Mouse (Mus musculus): ENCODE measurements around the gene AC129217.1. TPM values are rescaled to one million over a fixed set of nuclear protein-coding genes. Genes with fewer than 3 reads are reported as not detected.

The AC129217.1 gene
- 0.76 TPM in 1 of 2 replicates, not detected in the other for total RNA-seq (2015)
- not detected in 2 replicates for total RNA-seq (2017)

GRCm38 (mm10) chr19:8829660-8830059 lies at the start of gene AC129217.1:
Gene AC129217.1 (plus strand): TSS chr19:8829773.
- ATAC-seq (replicated peaks; ENCODE audit: poor library complexity): peak; percentile 94

DNA sequence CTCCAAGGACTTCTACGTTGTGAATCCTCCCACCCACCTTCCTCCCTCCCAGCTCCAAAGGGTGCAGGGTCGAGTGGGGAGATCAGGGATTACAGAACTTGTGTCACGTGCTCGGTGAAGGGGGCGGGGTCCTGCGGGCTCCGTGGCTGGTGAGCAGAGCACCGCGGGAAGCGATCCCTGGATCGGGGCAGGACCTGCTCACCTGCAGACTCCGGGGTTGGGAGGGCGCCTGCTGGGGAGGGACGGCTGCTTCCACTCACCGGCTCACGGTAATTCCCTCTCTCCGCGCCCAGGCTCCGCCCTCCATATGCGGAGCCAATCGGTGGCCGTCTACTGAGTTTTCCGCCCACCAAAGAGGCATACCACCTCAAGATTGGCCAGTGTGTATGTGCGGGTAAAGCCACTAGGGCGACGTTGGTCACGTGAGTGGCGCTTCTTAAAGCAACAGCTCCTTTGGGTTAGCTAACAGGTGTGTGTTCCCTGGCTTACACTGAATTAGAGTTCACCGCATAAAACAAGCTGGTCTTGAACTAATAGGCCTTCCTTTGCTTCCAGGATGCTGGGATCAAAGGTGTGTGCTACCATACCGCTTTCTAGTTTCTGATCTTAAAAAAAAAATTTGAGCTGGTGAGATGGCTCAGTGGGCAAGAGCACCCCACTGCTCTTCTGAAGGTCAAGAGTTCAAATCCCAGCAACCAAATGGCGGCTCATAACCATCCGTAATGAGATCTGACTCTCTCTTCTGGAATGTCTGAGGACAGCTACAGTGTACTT lies 43.4 kb upstream of the AC129217.1 start, which contains the start of gene Taf6l:
Gene Taf6l, minus strand, starts transcription at position 410 of the 774 bp plus-strand sequence.
- peak; percentile 99 for ATAC-seq (replicated peaks; ENCODE audit: poor library complexity)

- no peak for ATAC-seq (replicated peaks; ENCODE audit: poor library complexity)
These were observed 41.1 kb upstream of the AC129217.1 start for GRCm38 (mm10) chr19:8788521-8788920.

DNA sequence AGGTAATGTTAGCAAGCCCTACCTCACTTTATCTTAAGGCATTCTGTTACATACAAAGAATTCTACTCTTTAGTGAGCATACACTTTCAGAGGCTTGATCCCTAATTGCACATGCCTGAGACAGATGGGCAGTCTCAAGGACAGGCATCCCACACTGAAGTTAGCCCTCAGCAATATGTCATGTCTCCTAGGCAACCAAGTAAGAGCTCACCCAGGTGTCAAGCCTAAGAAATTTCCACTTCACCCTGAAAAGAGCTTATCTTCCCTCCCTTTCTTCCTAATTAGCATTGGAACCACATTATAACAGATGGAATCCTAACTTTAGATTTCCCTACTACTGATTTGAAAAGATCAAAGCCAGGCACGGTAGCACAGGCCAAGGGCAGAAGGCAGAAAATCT lies 40.4 kb upstream of the AC129217.1 start:
- no peak for ATAC-seq (replicated peaks; ENCODE audit: poor library complexity)

DNA sequence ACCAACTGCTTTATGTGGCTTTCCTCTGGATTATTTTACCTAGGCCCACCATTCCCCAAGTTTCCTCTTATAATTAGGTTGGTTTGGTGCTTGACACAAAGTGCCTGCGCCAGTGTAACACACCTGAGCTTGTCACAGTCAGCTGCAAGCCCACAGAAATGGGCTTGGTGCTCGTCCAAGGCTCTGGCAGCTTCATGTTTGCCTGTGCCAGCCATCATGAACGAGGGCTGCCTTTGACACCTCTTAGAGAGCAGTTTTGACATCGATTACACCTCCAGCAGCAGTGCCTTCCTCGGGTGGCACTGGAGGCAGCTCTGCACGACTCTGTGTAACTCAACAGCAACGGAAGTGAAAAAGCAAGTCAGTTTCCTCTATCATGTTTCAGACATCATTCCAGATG lies 39.4 kb upstream of the AC129217.1 start:
- ATAC-seq (replicated peaks; ENCODE audit: poor library complexity): no peak

DNA sequence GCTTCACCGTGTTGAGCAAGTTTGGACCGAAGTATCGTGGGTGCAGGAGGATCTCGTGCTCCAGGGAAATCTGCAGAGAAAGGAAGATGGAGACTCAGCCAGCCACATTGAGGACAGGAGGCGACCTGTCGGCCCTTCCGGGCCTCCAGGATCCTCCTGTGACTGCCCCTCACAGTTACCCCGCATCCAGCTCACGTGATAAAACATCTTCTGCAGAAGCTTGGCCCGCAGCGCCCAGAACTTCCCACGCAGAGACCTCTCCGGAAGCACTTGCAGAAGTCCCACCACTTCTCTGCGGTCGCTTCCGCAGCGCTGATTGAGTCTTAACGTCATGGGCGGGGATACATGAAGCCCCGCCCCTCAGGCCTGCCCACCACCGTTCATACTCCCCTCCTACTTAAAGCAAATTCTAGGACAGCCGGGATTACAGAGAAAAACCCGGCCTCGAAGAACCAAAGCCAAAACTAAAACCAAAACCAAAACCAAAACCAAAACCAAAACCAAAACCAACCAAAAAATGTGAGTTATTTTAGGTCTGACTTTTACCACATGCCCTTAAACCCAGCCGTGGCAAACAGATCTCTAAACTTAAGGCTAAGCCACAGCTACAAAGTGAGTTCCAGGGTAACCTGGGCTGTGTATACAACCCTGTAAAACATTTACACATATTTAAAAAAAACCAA lies 31.2 kb upstream of the AC129217.1 start, which contains the start of gene Polr2g:
Gene Polr2g, minus strand, starts transcription at position 314 of the 683 bp plus-strand sequence.
- peak; percentile 73 for ATAC-seq (replicated peaks; ENCODE audit: poor library complexity)

DNA sequence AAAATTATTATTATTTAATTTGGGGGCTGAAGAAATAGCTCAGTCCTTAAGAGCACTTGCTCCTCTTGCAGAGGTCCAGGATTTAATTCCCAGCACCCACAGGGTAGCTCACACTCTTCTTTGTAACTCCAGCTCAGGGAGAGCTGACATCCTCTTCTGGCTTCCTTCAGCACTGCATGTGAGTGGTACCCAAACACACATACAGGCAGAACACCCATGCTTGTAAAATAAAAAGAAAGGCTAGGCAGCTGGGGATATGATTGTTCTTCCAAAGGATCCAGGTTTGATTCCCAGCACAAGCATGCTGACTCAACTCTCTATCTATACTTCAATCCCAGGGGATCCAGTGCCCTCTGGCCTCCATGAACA lies 30.6 kb upstream of the AC129217.1 start:
- no peak for ATAC-seq (replicated peaks; ENCODE audit: poor library complexity)

GRCm38 (mm10) chr19:8802130-8802821 lies 27.3 kb upstream of the AC129217.1 start, which contains the start of gene Zbtb3:
Gene Zbtb3 (plus strand): TSS chr19:8802555.
- ATAC-seq (replicated peaks; ENCODE audit: poor library complexity): peak; percentile 87

GRCm38 (mm10) chr19:8803204-8803780 lies 26.3 kb upstream of the AC129217.1 start:
- ATAC-seq (replicated peaks; ENCODE audit: poor library complexity): no peak

GRCm38 (mm10) chr19:8803879-8804660 lies 25.5 kb upstream of the AC129217.1 start:
- ATAC-seq (replicated peaks; ENCODE audit: poor library complexity): 0 out of 2 replicates have a peak, but pooled peaks have one; percentile 20

DNA sequence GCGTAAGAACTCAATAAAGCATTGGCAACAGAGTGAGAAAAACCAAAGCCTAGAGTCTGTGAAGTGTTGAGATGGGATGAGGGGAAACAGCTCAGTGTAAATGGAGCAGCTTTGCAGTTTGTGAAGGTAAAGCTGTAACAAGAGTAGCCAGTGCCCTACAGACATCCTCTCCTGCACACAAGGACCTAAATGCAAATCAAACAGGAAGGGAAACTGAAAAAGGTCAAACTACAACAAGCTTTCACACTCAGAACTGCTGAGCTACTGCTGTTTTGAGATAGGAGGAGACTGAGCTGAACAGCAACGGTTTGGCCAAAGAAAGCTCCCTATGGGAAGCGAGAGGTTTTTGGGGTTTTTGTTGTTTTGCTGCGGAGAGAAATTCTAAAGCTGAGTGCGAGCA lies 22.8 kb upstream of the AC129217.1 start:
- ATAC-seq (replicated peaks; ENCODE audit: poor library complexity): no peak

GRCm38 (mm10) chr19:8815812-8816211 lies 13.8 kb upstream of the AC129217.1 start:
- ATAC-seq (replicated peaks; ENCODE audit: poor library complexity): no peak

DNA sequence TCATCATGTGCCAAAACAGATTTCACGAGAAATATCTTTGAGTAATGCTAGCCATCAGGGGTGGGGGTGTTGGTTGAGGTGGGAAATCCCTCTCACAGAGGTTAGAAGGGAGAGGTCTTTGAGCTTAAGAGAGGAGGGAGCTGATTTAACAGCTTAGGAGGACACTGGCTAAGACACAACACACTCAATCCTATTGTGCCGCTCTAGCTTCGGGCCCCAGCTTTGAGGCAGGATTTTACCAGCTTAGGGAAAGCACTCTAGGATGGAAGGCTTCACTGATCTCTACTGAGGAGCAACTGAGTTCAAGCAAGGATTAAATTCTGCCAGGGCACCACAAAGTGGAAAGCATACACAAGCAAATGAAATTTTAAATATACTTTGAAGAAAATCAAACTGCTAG lies 12.6 kb upstream of the AC129217.1 start:
- ATAC-seq (replicated peaks; ENCODE audit: poor library complexity): no peak

DNA sequence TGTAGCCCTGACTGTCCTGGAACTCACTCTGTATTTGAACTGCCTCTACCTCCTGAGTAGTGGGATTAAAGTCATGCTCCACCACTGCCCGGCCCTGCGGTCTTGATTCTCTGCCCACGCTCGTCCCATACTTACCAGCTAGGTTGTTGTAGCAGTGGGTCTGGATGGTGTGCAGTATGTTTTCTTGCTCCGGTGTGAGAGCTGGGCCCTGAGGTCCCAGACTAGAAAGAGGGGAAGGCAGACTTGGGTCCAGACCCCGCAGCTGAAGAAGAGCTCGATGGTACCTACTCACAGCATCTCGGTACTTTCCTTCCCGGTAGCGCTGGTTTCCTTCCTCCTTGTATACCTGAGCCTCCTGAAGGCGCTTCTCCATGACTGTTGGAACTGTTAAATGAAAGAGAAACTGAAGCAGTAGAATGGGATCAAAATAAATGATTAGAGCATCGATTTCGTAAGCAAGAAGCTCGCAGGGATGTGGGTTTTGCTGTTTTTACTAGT lies 11.2 kb upstream of the AC129217.1 start:
- no peak for ATAC-seq (replicated peaks; ENCODE audit: poor library complexity)

- peak; percentile 75 for ATAC-seq (replicated peaks; ENCODE audit: poor library complexity)
These were observed 10.6 kb upstream of the AC129217.1 start, which contains the start of gene Ttc9c for GRCm38 (mm10) chr19:8818801-8819595. Gene Ttc9c (minus strand): TSS chr19:8819333.

DNA sequence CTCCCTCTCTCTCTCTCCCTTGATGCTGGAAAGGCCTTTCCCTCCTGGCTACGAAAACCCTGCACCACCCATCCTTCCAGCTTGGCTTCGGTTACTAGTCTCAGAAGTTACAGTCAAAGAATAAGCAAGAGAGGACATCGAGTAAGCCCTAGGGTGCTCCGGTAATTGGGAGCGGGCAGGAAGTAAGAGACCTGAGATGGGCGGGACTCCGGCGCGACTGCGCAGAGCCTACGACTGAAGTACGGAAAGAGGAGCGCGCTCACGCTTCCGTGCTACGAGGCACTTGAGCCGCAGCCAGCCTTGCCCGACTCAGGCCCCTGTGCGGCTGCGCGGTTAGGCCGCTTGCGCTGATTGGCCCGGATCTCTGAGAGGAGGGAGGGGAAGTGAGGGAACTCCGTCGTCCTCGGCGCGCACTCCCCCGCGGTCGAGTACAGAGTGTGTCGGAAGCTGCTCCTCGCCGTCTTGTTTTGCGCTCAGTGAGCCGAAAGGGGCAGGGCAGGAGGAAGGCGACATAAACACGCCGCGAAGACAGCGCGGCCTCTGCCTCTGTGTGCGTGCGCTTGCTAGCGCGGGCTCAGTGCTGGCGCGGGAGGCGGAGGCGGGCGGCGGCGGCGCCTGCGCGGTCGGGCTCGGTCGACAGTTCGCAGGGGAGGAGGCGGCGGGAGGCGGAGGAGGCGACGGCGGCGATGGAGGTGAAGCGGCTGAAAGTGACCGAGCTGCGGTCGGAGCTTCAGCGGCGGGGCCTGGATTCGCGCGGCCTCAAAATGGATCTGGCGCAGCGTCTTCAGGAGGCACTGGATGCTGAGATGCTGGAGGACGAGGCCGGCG lies 9.8 kb upstream of the AC129217.1 start, which contains the start of gene Hnrnpul2:
Gene Hnrnpul2, plus strand, starts transcription at position 415 of the 828 bp plus-strand sequence.
- ATAC-seq (replicated peaks; ENCODE audit: poor library complexity): peak; percentile 81

DNA sequence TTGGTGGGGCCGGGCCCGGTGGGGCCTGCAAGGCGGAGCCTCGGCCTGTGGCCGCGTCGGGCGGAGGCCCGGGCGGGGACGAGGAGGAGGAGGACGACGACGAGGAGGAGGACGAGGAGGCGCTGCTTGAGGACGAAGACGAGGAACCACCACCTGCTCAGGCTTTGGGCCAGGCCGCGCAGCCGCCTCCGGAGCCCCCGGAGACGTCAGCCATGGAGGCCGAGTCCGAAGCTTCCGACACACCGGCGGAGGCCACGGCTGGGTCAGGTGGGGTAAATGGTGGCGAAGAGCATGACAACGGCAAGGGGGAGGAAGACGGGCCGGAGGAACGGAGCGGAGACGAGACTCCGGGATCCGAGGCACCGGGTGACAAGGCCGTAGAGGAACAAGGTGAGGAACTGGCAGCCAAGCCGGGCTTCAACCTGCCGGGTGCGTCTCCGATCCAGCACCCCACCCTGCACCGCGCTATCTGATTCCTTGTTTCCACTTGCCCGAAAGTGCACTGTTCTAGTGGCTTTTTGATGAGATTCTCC lies 9.1 kb upstream of the AC129217.1 start:
- ATAC-seq (replicated peaks; ENCODE audit: poor library complexity): no peak

DNA sequence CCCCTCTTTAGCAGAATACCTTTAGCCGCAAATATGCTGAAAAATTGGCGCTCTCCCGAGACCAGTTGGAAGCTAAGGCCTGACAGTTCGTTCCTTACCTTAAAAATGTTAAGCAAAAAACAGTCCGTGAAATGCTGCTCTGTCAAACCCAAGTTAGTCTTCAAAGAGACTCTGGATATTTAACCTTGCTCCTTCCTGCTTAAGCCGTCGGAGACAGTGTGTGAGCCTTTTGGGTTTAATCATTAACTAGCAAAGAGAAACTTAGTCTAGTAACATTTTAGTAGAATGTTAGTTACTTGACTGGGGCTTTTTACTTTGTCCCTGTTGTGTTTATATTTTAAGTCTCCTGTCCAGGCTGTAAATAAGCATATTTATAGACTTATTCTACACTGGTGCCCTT lies 8.4 kb upstream of the AC129217.1 start:
- ATAC-seq (replicated peaks; ENCODE audit: poor library complexity): no peak

All from megakaryocyte progenitor cell, adult 5-6 weeks (primary cell).